Mouse (Mus musculus) lung, postnatal 0 days (tissue): ENCODE data around the gene Idua. TPM values are rescaled to one million over a fixed set of nuclear protein-coding genes. Genes with fewer than 3 reads are reported as not detected.

Experiments used
- ATAC-seq: fragments of 200-750 bp; cut with Nextera tagmentation; 2 replicates; pipeline ENCODE4 v1.8.0; 2017; ENCODE audit warnings: moderate library complexity
- DNase-seq: peaks from one replicate; pipeline ENCODE4 v3.0.0-alpha.2; 2016; ENCODE audit warnings: low spot score
- H3K27ac ChIP-seq: fragments of 300-500 bp; sonication (generic); 2 replicates; pipeline ENCODE4 v1.5.1; 2014; ENCODE audit warnings: antibody characterized with exemption, mild to moderate bottlenecking, low read length, mixed read lengths
- H3K27me3 ChIP-seq: fragments of 300-500 bp; sonication (generic); replicated peaks from 2 replicates; pipeline ENCODE4 v1.6.1; 2014; ENCODE audit warnings: low read length, mixed read lengths; ENCODE audit not compliant: insufficient read depth
- H3K36me3 ChIP-seq: fragments of 300-500 bp; sonication (generic); 2 replicates; pipeline ENCODE4 v1.6.1; 2014; ENCODE audit warnings: low read length, mixed read lengths; ENCODE audit not compliant: insufficient read depth
- H3K4me1 ChIP-seq: fragments of 300-500 bp; sonication (generic); 2 replicates; pipeline ENCODE4 v1.6.1; 2014; ENCODE audit warnings: antibody characterized with exemption, low read depth, low read length, mixed read lengths; ENCODE audit not compliant: insufficient read depth
- H3K4me2 ChIP-seq: fragments of 300-500 bp; sonication (generic); replicated peaks from 2 replicates; pipeline ENCODE4 v1.6.1; 2014; ENCODE audit warnings: low read depth, mild to moderate bottlenecking, low read length, moderate library complexity, mixed read lengths
- H3K4me3 ChIP-seq: fragments of 300-500 bp; sonication (generic); 2 replicates; pipeline ENCODE4 v1.5.1; 2014; ENCODE audit warnings: low read depth, low read length
- H3K9ac ChIP-seq: fragments of 300-500 bp; sonication (generic); replicated peaks from 2 replicates; pipeline ENCODE4 v1.6.1; 2014; ENCODE audit warnings: low read depth, mild to moderate bottlenecking
- H3K9me3 ChIP-seq: fragments of 300-500 bp; sonication (generic); 2 replicates; pipeline ENCODE4 v1.6.1; 2016; ENCODE audit warnings: low read length, mixed read lengths
- CTCF ChIP-seq: IDR thresholded peaks from 2 replicates; pipeline ENCODE4 v1.5.1; 2016; ENCODE audit warnings: antibody characterized with exemption, mild to moderate bottlenecking
- EP300 ChIP-seq: IDR thresholded peaks from 2 replicates; pipeline ENCODE4 v1.6.1; 2016; ENCODE audit warnings: antibody characterized with exemption, mild to moderate bottlenecking, control low read depth
- WGBS: fragments of 180-500 bp; shearing (Covaris S2); extraction: QIAGEN DNeasy Blood & Tissue Kit; methylation state at CpG from one replicate; pipeline ENCODE4 v1.1.7; 2014; 5-methylcytosine and 5-hydroxymethylcytosine counted together
- polyA plus RNA-seq: library from polyadenylated mRNA; unstranded; fragments of >200 nt; fragmentation: Nextera tagmentation; extraction: Ambion mirVana; gene quantifications from 2 replicates; pipeline ENCODE4 v1.2.1, GENCODE M21; 2015

Gene Idua
- polyA plus RNA-seq, 1 experiment from 2014 or later, result 7.1 TPM

GRCm38 (mm10) chr5:108708981-108709731 is 49.0 kb downstream of the Idua start:
- WGBS, result 44% methylated on average over 6 of the region's 6 CpGs
- ATAC-seq, result peak; percentile 21; the same call in 1 of the 2 replicates

GRCm38 (mm10) chr5:108711968-108712367 is 51.8 kb downstream of the Idua start:
- H3K36me3 ChIP-seq, result no peaks in the 10 kb centered on the region
- 77% methylated on average over 6 of the region's 6 CpGs for WGBS
- H3K4me3 ChIP-seq, result no peak overlapping the region
- H3K4me1 ChIP-seq, result no peaks in the 10 kb centered on the region
- TF ChIP-seq EP300 (no peak), CTCF (no peak)
- H3K9ac ChIP-seq, result no peak overlapping the region
- H3K27me3 ChIP-seq, result no peaks in the 10 kb centered on the region
- DNase-seq (no peak), ATAC-seq (no peak)
- H3K4me2 ChIP-seq, result no peak overlapping the region
- no peak overlapping the region for H3K27ac ChIP-seq
- no peaks in the 10 kb centered on the region for H3K9me3 ChIP-seq

More at GRCm38 (mm10) chr5:108708981-108709731, 49.0 kb downstream of the Idua start:
- Histone ChIP-seq H3K27me3 (no peaks in the 10 kb centered on the region), H3K4me1 (no peaks in the 10 kb centered on the region), H3K9me3 (no peaks in the 10 kb centered on the region), H3K4me3 (no peak overlapping the region), H3K9ac (no peak overlapping the region), H3K27ac (no peak overlapping the region), H3K36me3 (peaks cover 13% of the 10 kb centered on the region), H3K4me2 (no peak overlapping the region)
- no peak for DNase-seq
- TF ChIP-seq EP300, result no peak
- TF ChIP-seq CTCF, result no peak

GRCm38 (mm10) chr5:108713096-108713495 is 53.0 kb downstream of the Idua start:
- Histone ChIP-seq H3K36me3 (no peaks in the 10 kb centered on the region), H3K9ac (no peak overlapping the region), H3K27me3 (no peaks in the 10 kb centered on the region), H3K4me2 (no peak overlapping the region), H3K4me1 (no peaks in the 10 kb centered on the region), H3K9me3 (no peaks in the 10 kb centered on the region), H3K27ac (no peak overlapping the region), H3K4me3 (no peak overlapping the region)
- no peak for TF ChIP-seq CTCF
- no peak for TF ChIP-seq EP300
- no peak for DNase-seq
- WGBS, result 77% methylated on average over 2 of the region's 2 CpGs
- ATAC-seq, result no peak

DNA sequence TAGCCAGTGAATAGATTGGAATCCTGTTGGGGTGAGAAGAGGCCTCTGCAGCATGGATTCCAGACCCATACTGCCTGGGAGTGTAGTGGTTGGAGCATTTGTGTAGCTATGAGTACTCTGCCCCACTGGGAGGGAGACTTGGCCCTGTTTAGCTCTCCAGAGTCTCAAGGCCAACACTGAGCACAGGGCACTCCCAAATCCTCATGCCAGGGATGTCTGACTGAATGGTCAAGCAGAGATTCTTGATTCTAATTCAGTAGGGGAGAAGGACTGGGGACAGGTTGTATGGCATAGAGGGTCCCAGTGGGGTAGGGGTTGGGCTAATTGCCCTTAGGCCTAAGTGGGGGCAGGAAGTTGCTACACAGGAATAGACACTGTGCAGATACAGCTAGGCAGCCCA is 53.6 kb downstream of the Idua start:
- Histone ChIP-seq H3K4me3 (no peak overlapping the region), H3K36me3 (no peaks in the 10 kb centered on the region), H3K27ac (no peak overlapping the region), H3K9me3 (no peaks in the 10 kb centered on the region), H3K27me3 (no peaks in the 10 kb centered on the region), H3K4me2 (no peak overlapping the region), H3K9ac (no peak overlapping the region), H3K4me1 (no peaks in the 10 kb centered on the region)
- no peak for DNase-seq
- TF ChIP-seq CTCF (no peak), EP300 (no peak)
- ATAC-seq, result peak; percentile 8; the same call in 1 of the 2 replicates

DNA sequence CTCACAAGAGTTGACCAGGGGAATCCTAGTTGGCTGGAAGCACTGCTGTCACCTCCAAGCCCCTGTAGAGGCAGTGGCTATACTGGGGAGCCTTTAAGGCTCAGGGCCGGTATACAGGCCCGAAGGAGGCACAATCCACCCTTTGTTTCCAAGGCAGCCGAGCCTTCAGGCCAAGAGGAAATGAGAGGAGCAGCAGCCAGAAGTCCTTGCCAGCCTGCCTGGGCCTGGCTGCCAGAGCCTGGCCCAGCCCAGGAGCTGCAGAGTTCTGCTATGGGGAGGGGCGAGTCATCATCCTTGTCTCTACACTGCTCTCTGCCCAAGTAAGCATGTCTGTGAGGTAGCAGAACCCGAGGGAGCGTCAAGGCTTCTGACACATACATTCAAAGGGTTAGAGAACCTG is 54.0 kb downstream of the Idua start:
- no peaks in the 10 kb centered on the region for H3K27me3 ChIP-seq
- no peaks in the 10 kb centered on the region for H3K4me1 ChIP-seq
- 36% methylated on average over 6 of the region's 6 CpGs for WGBS
- TF ChIP-seq CTCF (no peak), EP300 (no peak)
- H3K9me3 ChIP-seq, result no peaks in the 10 kb centered on the region
- ATAC-seq (peak; percentile 60), DNase-seq (peak; percentile 21)
- H3K9ac ChIP-seq, result no peak overlapping the region
- no peak overlapping the region for H3K27ac ChIP-seq
- H3K4me3 ChIP-seq, result no peak overlapping the region
- no peaks in the 10 kb centered on the region for H3K36me3 ChIP-seq
- no peak overlapping the region for H3K4me2 ChIP-seq

- WGBS, result 58% methylated on average over 1 of the region's 1 CpGs
- Histone ChIP-seq H3K36me3 (no peaks in the 10 kb centered on the region), H3K9ac (no peak overlapping the region), H3K4me3 (no peak overlapping the region), H3K4me2 (no peak overlapping the region), H3K4me1 (no peaks in the 10 kb centered on the region), H3K27ac (no peak overlapping the region), H3K9me3 (no peaks in the 10 kb centered on the region), H3K27me3 (no peaks in the 10 kb centered on the region)
- ATAC-seq (no peak), DNase-seq (no peak)
- TF ChIP-seq CTCF, result no peak
- TF ChIP-seq EP300, result no peak
These were observed 55.8 kb downstream of the Idua start for GRCm38 (mm10) chr5:108715974-108716373.
